Mouse (Mus musculus): ENCODE measurements around the gene Sbno1.
A peak's percentile ranks its signal among the peaks of the same experiment; 100 is the strongest.

The Sbno1 gene

GRCm38 (mm10) chr5:124327510-124328364 is 98.1 kb downstream of the Sbno1 start, which contains the start of the genes Mphosph9 and 2810006K23Rik:
Gene Mphosph9, minus strand, starts transcription at chr5:124327972.
Gene 2810006K23Rik, plus strand, starts transcription at chr5:124328089.
- peak; percentile 100 for DNase-seq

GRCm38 (mm10) chr5:124326829-124327228 is 99.0 kb downstream of the Sbno1 start:
- DNase-seq: peak; percentile 52
